8 mouse cellular contexts compared by ENCODE assay signal in genomic region chr14:14054386-14054785, GRCm38 (mm10).
DNase-seq lines count a peak whose midpoint lies in the region; ATAC-seq and TF ChIP-seq lines count a peak whose summit lies in the region.
"Had no signal": no experiment of that assay in that cellular context is flagged by ENCODE, and none has a peak within 500 bp of the region (broad histone marks: within the 10 kb centered on the region; RNA-seq: fewer than 3 reads in every experiment).

No protein-coding gene starts in this region.

- DNase-seq in layer of hippocampus, adult 11-12 months (ENCODE audit: low spot score): peak; percentile 44
- no peak for DNase-seq in layer of hippocampus, adult 8-10 months (ENCODE audit: low spot score in 2 of 2)
- no peak for DNase-seq in Patski (ENCODE audit: low read depth, low spot score)
- peak; percentile 63 for DNase-seq in forebrain, embryonic 14.5 days (ENCODE audit: low spot score)
- no peak for DNase-seq in spleen, adult 12 weeks (ENCODE audit: low spot score)
- no peak for DNase-seq in right cerebral cortex, postnatal 4 days

- 96% methylated on average over 2 of the region's 2 CpGs for WGBS in forebrain, embryonic 14.5 days

- peaks cover 15% of the 10 kb centered on the region for H3K36me3 ChIP-seq in forebrain, embryonic 14.5 days (ENCODE audit: control insufficient read depth, insufficient read depth, low read length)

- no peaks in the 10 kb centered on the region for H3K27me3 ChIP-seq in Patski
- H3K27me3 ChIP-seq in forebrain, embryonic 14.5 days (replicated peaks; ENCODE audit: control insufficient read depth, insufficient read depth, low read length): no peaks in the 10 kb centered on the region
- H3K27me3 ChIP-seq: limb, embryonic 13.5 days had no signal

- CTCF ChIA-PET in Patski (lab: Charles Lee): interaction anchor here (1.5 kb wide), 1 partner anchor 10 kb away, joined by 3 read pairs; no protein-coding TSS in a partner anchor

- H3K9ac ChIP-seq in forebrain, embryonic 14.5 days (ENCODE audit: low read length): no peak overlapping the region
- H3K9ac ChIP-seq: limb, embryonic 13.5 days had no signal

- in situ Hi-C loops in Patski (cut with MboI; ENCODE audit: low pct_unique_long_range_greater_than_20kb): no loop called here

- no peak overlapping the region for H3K4me3 ChIP-seq in forebrain, embryonic 14.5 days (ENCODE audit: low read depth, low read length)
- H3K4me3 ChIP-seq: limb, embryonic 13.5 days had no signal

- no peaks in the 10 kb centered on the region for H3K4me1 ChIP-seq in forebrain, embryonic 14.5 days (ENCODE audit: control insufficient read depth, insufficient read depth, low read length)
- H3K4me1 ChIP-seq: limb, embryonic 13.5 days had no signal

- no peaks in the 10 kb centered on the region for H3K9me3 ChIP-seq in forebrain, embryonic 14.5 days (replicated peaks; ENCODE audit: control insufficient read depth, low read length)
- H3K9me3 ChIP-seq: limb, embryonic 13.5 days had no signal

- H3K4me2 ChIP-seq in forebrain, embryonic 14.5 days (ENCODE audit: low read length): no peak overlapping the region
- H3K4me2 ChIP-seq: limb, embryonic 13.5 days had no signal

- POLR2A ChIA-PET in Patski (lab: Charles Lee): no interaction called here

- no peak for ATAC-seq in Patski
- ATAC-seq in forebrain, embryonic 14.5 days: peak; percentile 81
- peak; percentile 81 for ATAC-seq in megakaryocyte, adult 5-6 weeks (ENCODE audit: poor library complexity, severe bottlenecking)

- peak; percentile 53 for TF ChIP-seq CTCF in Patski (IDR thresholded peaks at IDR 0.05)

- no peak overlapping the region for H3K27ac ChIP-seq in forebrain, embryonic 14.5 days (ENCODE audit: low read depth, low read length)
- H3K27ac ChIP-seq: limb, embryonic 13.5 days had no signal

Comparison
In these comparisons a context has a peak if more than half of its experiments do, and no peak if none do; other contexts are left out.
1. DNase-seq: peak in layer of hippocampus, adult 11-12 months (single experiment) and forebrain, embryonic 14.5 days (single experiment); none in layer of hippocampus, adult 8-10 months (0 of 2), Patski (single experiment), spleen, adult 12 weeks (single experiment) and right cerebral cortex, postnatal 4 days (single experiment).